Mouse (Mus musculus): Measurements from ENCODE around the gene Psmd2.
"Not testable (repeated sequence)": the region's sequence is repeated elsewhere in the genome, so short reads cannot be mapped to it uniquely, and the experiment has no call there.

The Psmd2 gene

DNA sequence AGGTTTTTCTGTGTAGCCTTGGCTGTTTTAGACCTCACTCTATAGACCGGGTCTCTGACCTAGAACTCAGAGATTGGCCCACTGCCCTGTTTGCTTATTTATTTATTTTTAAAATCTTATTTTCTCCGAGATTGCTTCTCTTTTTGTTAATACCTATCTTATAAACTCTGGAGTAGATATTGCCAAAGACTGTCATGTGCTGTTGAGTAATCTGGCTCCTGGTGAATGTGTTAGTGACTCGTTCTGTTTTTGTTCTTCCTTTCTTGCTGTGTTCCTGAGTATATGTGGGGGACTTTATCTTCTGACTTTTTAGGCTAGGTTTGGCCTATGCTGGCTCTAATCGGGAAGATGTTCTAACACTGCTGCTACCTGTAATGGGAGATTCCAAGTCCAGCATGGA, 6.2 kb downstream of the Psmd2 start:
- DNase-seq, result no peak

DNA sequence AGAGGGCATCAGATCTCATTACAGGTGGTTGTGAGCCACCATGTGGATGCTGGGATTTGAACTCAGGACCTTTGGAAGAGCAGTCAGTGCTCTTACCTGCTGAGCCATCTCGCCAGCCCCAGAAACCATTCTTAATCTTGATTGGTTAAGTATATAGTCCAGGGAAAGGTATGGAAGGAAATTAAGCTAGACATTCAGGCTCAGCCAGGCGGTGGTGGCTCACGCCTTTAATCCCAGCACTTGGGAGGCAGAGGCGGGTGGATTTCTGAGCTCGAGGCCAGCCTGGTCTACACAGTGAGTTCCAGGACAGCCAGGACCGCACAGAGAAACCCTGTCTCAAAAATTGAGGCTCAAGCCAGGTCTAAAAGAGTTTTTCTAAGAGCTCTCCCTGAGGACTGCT, 16.6 kb downstream of the Psmd2 start, which contains the start of gene Eif4g1:
TSS of gene Eif4g1 (plus strand) at position 301 of the 400 bp plus-strand sequence.
- not testable (repeated sequence) for DNase-seq

DNA sequence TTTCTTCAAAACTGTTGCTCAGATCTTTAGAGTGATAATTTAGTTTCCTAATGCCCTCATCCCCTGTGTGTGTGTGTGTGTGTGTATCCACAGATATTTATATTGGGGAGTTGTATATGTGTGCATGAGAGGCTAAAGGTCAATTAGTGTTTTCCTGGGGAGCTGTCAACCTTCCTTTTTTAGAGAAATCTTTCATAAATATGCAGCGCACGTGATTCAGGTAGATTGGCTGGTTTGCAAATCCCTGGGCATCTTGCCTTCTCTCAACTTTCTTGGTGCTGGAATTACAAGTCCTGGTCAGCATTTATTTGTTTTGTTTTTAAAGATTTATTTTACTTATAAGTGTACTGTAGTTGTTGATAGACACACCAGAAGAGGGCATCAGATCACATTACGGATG, 18.8 kb downstream of the Psmd2 start:
- no peak for DNase-seq

DNA sequence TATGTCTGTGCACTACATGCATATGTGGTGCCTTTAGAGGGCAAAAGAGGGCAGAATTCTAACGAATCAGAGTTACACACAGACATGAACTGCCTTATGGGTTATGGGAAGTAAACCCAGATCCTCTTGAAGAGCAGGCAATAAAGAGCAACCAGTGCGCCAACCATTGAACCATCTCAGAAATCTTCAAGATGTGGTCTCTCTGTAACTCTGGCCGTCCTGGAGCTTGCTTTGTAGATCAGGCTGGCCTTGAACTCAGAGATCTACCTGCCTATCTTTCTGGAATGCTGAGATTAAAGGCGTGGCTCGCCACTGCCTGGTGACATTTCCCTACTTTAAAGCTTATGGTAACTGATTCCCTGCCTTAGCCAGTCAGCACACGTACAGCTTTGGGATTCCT, 20.4 kb downstream of the Psmd2 start:
- DNase-seq, result peak; percentile 14

DNA sequence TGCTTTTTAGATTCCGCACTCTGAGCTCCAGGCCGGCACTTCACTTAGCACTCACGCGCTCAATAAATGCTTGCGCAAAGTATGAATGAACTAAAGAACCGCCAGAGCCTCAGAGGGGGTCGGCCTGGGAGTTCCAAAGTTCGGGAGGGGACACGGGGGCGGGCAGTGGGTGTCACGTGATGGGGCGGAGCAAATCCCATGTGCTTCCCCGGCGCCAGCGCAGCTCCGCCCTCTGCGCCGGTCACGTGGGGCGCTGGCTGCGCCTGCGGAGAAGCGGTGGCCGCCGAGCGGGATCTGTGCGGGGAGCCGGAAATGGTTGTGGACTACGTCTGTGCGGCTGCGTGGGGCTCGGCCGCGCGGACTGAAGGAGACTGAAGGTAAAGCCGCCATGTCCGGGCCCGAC, 21.0 kb downstream of the Psmd2 start:
- DNase-seq, result peak; percentile 96

DNA sequence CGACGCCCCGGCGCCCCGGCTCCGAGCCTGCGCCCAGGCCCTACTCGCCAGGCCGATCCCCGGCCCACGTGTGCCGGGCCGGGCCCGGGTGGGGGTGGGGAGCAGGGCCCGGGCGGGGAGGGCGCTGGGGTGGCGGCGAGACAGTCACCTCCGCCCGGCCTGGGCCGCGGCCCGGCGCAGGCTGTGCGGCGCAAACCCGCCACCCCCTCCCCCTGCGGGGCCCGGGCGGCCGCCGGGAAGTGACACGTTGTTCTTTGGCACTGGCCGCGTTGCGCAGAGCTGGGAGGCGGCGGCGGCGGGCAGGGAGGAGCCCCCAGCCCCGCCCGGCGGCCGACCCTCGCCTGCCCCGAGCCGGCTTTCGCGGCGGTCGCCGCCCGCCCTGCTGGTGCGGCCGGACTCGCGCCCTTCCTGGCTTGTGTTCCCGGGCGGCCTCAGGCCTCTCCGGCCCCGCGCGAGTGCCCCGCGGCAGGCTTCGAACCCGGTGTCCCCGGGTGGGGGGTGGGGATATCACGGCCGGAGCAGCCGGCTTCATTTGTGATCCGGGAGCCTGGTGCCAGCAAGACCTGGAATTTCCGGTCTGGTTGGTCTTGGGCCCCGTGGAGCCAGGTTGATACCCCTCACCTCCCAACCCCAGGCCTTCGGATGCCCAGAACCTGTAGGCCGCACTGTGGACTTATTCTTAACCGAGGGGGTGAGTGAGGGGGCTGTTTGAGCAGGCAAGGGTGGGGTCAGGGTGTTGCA, 21.7 kb downstream of the Psmd2 start:
- peak; percentile 67 for DNase-seq

DNA sequence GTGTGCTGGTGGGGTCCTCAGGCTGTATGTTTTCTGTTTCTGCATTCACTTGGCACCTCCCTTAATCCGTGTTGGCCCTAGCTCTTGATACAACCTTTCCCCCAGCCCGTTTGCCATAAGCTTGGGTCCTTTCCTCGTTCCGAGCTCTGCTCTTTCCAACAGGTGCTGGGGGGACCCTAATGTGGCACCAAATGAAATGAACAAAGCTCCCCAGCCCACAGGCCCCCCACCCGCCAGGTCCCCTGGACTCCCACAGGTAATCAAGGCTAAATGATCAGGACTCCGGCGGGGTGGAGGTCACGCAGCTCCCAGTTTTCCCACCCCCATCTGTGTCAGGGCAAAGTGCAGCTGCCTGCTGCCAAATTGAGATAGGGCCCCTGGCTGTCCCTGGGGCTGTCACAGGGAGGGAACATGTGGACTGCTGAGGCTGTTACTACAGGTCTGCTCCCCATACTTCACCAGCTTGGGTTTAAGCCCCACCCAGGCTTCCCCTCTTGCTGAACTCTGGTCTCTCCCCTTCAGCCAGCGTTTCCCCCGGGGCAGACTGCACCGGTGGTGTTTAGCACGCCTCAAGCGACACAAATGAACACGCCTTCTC, 22.4 kb downstream of the Psmd2 start:
- peak; percentile 10 for DNase-seq

DNA sequence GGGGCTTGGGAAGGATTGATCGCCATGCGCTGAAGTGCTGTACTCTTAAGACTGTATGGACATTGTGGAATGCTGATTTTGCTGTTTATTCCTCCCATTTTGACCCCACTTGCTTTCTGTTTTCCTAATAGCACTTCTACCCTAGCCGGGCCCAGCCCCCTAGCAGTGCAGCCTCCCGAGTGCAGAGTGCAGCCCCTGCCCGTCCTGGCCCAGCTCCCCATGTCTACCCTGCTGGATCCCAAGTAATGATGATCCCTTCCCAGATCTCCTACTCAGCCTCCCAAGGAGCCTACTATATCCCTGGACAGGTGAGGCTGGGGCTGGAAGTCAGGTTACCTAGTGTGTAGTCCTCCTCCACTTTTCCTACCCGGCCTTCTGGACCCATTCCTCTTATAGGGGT, 23.8 kb downstream of the Psmd2 start:
- no peak for DNase-seq

DNA sequence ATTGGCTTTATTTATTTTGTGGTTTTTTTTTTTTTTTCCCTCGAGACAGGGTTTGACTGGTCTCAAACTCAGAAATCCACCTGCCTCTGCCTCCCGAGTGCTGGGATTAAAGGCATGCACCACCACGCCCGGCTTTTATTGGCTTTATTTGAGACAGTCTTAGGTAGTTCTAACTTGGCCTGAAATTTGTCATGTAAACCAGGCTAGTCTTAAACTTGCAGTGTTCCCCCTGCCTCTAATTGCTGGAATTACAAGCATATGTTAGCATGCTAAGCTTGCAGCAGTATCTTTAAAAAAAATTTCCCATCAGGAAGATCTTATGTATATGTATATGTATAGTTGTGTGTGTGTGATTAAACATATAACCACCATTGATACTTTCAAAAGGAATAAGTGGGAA, 25.2 kb downstream of the Psmd2 start:
- no peak for DNase-seq

DNA sequence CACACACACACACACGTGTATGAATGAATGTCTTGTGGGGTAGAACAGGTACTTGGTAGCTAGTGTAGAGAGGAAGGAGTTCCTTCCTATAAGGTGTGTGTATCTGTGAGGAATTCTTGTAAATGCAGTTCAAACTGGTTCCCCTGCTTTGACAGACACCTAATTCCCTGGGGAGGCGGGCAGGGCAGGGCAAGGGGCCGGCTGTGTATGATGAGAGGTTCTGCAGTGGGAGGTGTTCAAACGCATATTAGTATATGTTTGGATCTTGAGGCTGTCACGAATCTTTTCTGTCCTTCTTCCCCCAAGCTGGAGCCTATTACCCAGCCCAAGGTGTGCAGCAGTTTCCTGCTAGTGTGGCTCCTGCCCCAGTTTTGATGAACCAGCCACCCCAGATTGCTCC, 25.9 kb downstream of the Psmd2 start:
- DNase-seq, result no peak

DNA sequence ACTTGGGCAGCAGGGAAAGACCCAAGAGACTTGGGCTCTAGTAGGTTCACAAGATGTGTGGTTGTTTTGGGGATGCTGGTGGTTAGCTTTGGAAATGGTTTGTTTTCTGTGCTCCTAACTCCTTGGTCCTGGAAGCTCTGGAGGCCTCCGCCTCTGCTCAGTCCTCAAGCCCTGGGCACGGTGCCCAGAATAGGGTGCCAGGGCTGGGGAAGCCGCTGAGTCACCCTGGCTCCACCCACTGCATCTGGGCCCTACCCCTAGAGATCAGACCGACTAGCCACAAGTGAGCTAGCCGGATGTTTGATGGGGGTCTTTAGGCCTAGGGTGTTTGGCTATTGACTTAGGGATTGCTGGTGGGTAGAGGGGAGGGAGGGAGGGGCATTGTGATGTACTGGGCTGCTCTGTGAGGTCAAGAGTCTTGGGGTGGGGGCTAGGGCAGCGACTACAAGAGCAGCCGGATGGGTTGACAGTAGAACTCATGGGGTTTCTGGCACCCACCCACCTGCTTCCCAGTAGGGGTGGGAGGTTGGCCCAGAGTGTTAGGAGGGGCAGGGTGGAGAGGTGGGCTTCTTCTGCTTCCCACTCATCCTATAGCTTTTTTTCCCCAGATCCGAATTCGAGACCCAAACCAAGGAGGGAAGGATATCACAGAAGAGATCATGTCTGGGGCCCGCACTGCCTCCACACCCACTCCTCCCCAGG, 26.7 kb downstream of the Psmd2 start:
- DNase-seq, result peak; percentile 16

DNA sequence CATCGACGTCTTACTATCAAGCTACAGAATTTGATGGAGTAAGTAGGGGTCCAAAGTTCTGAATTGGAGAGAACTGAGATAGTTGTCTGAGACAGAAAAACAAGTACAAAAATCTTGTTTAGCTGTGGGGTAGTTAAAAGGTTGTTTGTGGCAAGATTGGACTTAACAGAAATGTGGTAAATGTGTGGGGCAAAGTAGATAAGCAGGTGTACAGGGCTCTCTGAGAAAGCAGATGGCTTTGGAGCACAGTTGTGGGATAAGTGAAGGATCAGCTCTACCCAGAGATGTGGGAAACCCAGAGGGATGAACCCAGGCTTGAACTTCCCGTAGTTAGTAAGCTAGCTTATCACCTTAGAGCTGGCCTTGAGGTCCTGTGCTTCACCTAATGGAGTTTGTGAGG, 39.3 kb downstream of the Psmd2 start:
- DNase-seq, result no peak

DNA sequence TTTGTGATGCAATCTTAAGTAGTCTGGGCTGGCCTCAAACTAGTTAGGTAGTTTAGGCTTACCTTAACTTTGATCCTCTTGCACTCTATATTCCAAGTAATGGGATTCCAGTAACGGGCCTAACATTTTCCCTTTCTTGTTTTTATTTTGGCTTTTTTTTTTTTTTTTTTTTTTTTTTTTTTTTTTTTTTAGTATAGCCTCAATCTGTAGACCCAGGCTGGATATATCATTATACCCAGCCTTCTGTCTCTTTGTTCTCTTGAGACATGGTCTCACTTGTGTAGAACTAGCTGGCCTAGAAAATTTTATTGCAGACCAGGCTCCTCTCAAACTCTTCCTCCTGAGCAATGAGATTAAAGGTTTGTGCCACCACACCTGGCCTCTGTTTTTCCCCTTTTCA, 40.2 kb downstream of the Psmd2 start:
- DNase-seq, result no peak

DNA sequence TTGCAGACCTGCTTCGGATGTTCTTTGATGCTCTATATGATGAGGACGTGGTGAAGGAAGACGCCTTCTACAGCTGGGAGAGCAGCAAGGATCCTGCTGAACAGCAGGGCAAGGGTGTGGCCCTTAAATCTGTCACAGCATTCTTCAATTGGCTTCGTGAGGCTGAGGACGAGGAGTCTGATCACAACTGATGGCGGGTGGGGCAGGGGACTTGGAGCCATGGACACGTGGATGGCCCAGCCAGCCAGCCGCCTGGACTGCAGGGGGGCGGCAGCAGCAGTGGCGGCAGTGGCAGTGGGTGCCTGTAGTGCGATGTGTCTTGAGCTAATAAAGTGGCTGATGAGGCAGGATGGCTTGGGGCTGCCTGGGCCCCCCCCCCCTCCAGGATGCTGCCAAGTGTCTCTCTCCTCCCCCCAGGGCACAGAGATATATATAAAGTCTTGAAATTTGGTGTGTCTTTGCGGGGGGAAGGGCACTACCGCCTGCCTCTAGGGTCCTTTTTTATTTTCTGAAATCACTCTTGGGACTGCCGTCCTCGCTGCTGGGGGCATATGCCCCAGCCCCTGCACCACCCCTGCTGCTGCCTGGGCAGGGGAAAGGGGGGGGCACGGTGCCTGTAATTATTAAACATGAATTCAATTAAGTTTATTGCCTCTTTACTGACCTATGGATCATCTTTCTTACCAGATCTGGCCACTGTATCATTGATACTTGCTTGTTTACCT, 41.0 kb downstream of the Psmd2 start:
- DNase-seq, result no peak

DNA sequence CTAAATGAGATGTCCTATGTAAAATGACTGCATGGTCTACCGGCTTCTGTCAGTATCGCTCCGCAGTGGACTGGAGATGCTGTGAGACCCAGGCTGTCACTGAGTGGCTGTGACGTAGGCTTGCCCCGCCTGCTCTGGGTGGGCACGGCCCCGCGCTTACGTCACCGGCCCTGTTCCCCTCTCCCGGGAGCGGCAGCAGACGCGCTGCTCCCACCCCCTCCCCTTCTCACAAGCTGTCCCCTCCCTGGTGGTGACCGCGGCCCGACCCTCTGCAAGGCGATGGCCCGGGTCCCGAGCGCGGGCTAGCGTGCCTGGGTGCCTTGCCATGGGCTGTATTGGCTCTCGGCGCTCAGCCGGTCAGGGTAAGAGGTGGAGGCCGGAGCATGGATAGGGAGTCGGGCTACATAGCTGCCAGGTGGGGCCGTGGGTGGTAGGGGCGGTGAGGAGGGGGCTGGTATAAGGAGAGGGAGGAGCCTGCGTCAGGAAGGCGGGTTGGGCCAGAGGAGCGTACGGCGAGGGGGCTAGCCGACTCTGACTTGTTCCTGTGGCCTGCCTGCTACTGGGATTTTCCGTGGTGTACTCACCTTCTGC, 41.8 kb downstream of the Psmd2 start, which contains the start of gene Fam131a:
TSS of gene Fam131a (plus strand) at position 131 of the 591 bp plus-strand sequence.
- DNase-seq, result peak; percentile 95

DNA sequence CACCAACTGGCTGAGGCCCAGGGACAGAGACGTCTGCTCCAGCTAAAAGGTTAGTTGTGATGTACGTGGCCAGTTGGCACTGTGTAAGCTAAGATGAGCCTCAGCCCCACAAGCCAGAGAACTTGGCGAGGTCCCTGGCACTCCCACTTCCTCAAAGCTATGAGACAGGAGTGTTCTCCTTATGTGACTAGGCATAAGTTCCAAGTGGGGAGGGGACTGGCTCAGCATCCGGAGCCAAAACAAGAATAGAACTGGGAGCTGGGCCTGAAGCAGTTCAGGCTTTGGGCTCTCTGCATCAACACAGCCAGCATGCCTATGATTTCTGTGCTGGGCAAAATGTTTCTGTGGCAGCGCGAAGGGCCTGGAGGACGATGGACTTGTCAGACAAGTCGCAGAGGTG, 43.3 kb downstream of the Psmd2 start:
- DNase-seq, result no peak

DNA sequence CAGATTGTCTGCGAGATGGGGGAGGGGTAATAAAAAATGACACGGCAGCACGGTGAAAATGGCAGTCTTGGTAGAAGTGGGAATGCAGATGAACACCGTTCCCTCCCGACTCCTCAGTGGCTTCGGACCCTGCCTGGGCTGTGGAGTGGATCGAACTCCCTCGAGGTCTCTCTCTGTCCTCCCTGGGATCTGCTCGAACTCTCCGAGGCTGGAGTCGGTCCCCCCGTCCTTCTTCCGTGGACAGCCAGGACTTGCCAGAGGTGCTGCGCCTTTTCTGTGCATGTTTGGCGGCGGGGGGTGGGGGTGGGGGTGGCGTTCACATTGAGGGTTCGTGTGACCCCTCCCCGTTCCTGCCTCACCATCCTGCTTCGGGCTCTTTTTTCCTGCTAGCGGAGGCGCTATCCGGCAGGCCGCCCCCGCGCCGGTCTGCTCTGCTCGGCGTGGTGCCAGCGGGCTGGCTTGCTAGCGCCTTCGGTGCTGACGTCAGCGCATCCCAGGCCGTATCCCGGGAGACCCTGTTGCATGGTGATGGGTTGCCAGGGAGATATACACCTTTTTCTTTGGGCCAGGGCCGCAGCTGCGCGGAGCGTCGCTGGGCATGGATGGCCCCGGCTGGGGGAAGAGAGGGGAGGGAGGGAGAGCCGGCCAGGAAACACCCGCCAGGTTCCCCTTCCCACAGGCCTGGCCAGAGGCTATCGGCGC, 44.3 kb downstream of the Psmd2 start:
- DNase-seq, result peak; percentile 94

DNA sequence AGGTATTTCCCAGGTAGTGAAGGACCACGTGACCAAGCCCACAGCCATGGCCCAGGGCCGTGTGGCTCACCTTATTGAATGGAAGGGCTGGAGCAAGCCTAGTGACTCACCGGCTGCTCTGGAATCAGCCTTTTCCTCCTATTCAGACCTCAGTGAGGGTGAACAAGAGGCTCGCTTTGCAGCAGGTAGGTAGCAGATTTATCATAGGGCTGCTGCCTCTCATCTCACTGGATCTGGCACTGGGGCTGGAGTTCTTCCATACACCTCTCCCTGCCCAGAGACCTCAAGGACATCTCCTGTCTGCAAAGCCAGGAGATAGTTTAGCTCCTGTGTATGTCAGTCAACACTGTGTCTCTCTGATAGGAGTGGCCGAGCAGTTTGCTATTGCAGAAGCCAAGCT, 47.8 kb downstream of the Psmd2 start:
- DNase-seq, result no peak

DNA sequence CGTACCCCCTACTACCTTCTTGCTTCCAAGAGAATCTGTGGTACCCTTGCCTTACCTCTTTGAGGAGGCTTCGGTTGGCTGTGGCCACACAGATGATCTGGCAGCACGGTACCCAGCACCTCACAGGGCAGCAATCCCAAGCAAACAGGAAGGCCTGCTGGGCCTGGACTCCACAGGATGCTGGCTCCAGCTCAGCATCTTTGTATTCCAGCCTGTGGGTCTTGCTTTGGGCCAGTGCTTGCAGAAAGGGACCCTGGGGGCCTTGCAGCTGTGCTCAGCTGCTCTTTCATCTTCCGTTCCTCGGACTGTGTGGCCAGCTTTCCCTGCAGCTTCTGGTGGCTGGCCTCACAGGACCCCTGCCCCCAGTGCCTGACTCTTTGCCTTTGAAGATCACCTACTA, 48.6 kb downstream of the Psmd2 start:
- DNase-seq, result no peak

DNA sequence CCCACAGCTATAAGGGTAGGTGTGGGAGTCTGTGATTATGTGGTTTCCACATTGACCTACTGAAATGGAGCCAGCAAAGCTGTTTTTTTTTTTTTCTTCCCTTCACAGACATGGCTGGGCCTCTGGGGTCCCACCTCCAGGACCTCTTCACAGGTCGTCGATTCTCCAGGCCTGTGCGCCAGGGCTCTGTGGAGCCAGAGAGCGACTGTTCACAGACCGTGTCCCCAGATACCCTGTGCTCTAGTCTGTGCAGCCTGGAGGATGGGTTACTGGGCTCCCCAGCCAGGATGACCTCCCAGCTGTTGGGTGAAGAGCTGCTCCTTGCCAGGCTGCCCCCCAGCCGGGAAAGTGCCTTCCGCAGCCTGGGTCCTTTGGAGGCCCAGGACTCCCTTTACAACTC, 49.9 kb downstream of the Psmd2 start:
- no peak for DNase-seq

DNA sequence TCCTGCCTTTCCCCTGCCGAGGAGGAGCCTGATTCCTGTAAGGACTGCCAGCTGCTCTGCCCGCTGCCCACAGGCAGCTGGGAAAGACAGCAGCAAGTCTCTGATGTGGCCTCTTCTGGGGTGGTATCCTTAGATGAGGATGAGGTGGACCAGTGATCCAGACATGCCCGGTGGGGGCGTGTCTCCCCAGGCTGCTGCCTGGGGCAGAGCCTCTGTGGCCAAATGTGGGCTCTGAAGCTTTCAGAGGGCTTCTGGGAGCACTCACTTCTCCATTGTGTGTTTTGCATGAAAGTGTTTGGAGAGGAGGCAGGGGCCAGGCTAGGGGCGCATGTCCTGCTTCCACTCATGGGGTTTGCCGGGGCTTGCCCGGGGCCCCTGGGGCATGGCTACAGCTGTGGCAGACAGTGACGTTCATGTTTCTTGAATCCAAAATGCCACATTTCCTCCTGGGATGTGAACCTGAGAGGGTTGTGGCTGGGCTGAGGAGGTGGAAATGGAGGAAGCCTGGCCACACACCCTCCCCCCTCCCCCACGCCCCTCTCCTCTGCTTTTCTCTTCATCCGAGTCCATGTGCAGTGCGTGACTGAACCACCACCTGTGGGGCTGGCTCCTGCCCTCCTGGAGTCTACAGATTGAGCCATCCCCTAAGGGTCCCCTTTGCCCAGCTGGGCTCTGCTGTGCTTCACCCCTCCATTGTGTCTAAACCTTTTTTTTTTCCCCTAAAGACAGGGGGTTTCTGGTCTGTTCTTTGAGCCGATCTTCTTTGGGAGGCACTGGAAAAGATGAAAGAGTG, 50.5 kb downstream of the Psmd2 start:
- DNase-seq, result no peak

DNA sequence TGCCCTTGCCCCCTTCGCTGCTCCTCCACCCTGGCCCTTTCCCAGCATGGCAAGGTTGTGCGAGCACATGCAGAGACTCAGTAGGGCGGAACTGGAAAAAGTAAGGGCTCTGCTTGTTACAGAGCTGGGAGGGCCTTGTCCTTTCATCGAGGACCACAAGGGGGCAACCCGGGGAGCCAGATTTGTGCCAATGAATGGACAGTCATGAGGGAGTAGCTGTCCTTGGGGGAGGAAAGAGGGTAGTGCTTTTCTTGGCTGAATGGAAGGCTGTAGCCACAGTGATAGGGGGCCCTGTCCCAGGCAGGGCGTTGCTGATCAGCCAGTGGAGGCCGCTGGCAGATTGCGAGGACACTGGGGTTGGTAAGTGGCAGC, 51.1 kb downstream of the Psmd2 start:
- DNase-seq, result peak; percentile 87
